Mouse (Mus musculus) left cerebral cortex, postnatal 10 days (tissue): Measurements from ENCODE around the gene Il12rb1. TPM values are rescaled to one million over a fixed set of nuclear protein-coding genes. Genes with fewer than 3 reads are reported as not detected.

Experiments
- DNase-seq, 2 experiments: peaks; one replicate each; pipeline ENCODE4 v3.0.0; 2021 to 2022; ENCODE audit warnings: low spot score in 2 of 2, mixed read lengths in 1 of 2; ENCODE audit errors: extremely low spot score in 1 of 2
- intact Hi-C: fragments of 180-260 bp; cut with DNase I; formaldehyde crosslinking; loops from one replicate; pipeline ENCODE4 v1.15.1; 2025
- total RNA-seq, 2 experiments: library from RNA; stranded (reverse); gene quantifications; 2 replicates each; pipeline ENCODE4 v1.2.3; 2021

Gene Il12rb1
- under 1 TPM; 0.13 to 0.28 TPM for total RNA-seq

DNA sequence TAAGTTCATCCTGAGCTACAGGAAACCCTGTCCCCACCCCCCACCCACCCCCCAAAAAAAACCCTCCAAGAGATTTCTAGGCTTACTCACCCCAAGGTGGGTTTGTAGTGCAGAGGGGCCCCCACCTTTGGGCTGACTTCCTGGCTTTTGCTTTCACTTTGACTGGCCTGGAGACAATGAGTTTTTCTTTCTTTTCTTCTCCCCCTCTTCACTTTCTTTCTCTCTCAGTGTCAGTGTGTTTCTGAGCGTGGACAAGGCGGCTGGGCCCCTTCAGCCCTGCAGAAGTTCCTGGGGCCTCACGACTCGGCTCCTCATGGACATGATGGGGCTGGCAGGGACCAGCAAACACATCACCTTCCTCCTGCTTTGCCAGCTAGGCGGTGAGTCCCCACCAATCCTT is at the start of gene Il12rb1:
Il12rb1 (plus strand) TSS at position 211 of the 400 bp plus-strand sequence.
- intact Hi-C loops, result no loop called here
- DNase-seq, result no peak

DNA sequence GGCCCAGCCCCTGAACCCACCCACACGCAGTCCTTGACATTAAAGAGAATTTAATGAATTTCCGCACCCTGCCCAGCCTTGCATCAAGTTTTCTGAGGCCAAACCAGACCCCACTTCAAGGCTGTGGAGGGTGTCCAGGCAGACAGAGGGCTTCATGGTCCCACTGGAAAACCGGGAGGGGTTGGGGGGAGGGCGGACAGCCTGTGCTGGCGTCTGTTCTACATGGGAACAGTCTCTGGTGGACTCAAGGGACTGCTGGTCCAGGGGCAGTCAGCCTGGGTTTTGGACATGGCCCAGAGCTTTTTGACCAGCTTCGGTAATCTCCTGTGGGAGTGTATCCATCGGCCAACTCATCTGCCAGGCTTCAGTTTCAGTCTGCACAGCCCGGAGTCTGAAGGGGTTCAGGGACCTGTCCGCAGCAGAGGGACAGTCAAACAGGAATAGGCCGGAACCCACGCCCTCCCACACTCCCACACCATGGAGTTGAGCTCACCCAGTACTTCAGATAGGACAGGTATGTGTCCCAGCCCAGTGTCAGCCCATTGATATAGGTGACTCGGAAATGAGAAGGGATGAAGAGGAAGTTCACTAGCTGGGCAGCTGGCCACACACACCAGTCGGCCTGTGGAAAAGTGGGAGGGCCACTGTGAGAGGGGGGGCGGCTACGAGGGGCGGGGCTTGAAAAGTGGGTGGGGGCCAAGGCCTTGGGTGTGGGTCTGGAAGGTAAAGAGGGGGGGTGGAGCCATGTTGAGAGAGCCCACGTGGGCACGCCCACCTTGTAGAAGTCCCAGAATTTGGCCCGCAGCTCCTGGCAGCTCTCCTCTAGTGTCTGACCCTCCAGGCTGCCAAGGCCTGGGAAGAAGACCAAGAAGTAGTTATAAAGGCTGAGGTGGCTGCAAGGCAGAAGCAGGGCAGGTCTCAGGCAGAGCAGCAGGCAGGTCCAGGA is 49.4 kb upstream of the Il12rb1 start:
- peak in 1 of 2 experiments; percentile 56 for DNase-seq
- intact Hi-C loops, result no loop called here

DNA sequence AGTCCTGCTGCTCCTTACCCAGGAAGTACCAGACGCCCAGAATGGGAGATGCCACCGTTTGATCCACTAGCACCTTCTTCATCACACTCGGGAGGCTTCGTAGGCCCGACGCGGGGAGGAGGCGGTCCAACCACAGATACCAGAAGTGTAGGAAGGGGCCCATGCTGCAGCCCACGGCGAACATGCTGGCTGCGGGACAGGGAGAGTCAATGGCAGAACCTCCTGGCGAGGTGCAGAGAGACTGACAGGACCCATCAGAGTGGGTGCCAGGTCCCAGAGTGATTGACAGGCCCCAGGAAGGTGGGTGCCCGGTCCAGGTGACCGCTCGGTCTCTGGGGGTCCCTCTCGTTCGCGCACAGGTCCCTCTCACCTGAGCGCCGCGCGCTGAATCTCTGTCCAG is 47.9 kb upstream of the Il12rb1 start:
- intact Hi-C loops, result loop anchor here (5.0 kb wide), 1 partner anchor 82 kb away; no protein-coding TSS in a partner anchor
- DNase-seq, result no peak

DNA sequence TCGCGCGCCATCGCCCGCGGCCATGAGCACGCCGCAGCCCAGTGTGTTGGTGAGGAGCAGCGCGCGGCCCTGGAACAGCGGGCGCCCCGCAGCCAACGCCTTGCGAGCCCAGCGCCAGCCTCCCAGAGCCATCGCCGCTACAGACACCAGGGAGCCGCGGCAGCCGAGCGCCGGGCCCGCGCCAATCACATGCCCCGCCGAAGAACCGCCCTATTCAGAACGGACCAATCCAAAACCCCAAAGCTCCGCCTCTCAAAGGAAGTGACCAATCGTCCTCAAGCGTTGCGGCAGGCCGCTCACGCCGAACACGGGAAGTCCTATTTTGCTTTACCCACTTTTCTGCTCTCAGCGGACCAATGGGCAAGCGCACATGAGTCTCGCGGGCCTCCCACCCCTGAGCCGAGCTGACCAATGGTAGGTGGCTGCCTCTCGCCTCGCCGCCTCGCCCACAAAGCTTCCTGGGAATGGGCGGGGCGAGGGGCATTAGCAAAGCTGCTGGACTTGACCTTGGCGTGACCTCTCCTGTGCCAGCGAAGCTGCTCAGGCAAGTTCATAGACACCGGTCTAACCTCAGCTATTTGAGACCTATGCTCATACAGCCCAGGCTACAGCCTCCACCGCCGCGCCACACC is 47.4 kb upstream of the Il12rb1 start, which contains the start of gene Mpv17l2:
Mpv17l2 (minus strand) TSS at position 172 of the 632 bp plus-strand sequence.
- peak; percentile 96 to 99 for DNase-seq
- intact Hi-C loops, result loop anchor here (5.0 kb wide), 1 partner anchor 81 kb away; no protein-coding TSS in a partner anchor

DNA sequence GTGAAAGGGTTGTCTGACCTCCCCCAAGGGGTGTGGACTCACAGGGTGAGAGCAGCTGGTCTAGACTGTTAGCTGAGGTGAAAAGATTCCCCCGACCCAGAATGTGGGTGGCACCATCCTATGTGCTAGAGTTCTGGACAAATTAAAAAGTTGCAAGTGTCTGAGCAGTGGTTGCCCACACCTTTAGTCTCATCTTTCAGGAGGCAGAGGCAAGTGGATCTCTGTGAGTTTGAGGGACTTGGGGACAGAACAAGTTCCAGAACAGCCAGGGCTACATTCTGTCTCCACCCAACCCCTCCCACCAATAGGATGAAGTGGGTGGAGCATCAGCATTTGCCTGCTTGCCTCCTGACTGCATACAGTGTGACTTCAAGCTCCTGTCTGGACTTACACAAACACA is 46.1 kb upstream of the Il12rb1 start:
- no peak for DNase-seq
- intact Hi-C loops, result loop anchor here (5.0 kb wide), 1 partner anchor 80 kb away; no protein-coding TSS in a partner anchor

DNA sequence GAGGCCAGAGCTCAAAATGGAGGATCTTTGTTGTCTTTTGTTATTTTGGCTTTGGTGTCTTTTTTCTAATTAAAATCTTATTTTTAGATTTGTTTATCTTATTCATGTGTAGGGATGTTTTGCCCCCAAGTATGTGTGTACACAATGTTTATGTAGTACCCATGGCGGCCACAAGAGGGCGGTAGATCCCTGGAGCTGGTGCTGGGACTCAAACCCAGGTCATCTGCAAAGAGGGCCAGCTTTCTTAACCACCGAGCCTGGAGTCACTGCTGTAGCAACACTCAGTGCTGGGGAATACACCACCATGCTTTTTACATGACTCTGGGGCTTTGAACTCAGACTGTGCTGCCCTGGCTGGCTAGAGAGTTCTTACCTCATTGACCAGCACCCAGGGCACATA is 44.9 kb upstream of the Il12rb1 start:
- DNase-seq, result no peak
- intact Hi-C loops, result loop anchor here (5.0 kb wide), 1 partner anchor 79 kb away; no protein-coding TSS in a partner anchor

DNA sequence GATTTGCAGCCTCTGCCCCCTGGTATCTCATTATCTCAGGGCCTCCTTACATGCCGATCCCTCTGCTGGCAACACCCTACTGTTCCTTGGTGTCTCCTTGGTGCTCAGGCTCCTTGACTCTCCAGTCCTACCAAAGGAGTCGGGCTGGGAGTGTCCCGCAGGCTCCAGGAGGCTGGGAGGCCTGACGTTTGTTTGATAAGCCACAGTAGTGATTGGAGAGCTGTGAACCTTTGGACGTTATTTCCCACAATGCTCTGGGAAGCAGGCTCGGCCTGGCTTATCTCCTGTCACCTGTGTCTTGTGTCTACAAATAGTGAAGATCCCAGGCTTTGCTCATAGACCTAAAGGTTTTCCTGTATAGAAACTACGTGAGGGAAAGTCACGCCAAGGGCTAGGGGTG is 44.2 kb upstream of the Il12rb1 start:
- no peak for DNase-seq
- intact Hi-C loops, result loop anchor here (5.0 kb wide), 1 partner anchor 78 kb away; no protein-coding TSS in a partner anchor

DNA sequence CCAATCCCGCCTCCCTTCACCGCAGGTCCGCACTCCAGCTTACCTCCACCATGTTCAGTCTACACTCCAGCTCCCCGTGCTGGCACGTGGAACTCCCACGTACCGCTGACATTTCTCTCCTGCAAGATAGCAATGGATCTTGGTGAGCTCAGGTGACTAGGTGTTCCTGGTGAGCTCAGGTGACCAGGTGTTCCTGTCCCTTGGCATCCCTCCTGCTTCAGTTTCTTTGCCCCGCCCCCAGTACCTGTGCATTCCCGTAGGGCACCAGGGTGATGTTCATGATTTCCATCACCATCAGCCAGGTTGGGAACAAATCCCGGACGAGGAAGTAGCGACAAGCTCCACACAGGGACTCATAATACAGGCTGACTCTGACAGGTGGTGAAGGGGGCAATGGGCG is 43.6 kb upstream of the Il12rb1 start:
- intact Hi-C loops, result loop anchor here (5.0 kb wide), 1 partner anchor 78 kb away; no protein-coding TSS in a partner anchor
- no peak for DNase-seq

DNA sequence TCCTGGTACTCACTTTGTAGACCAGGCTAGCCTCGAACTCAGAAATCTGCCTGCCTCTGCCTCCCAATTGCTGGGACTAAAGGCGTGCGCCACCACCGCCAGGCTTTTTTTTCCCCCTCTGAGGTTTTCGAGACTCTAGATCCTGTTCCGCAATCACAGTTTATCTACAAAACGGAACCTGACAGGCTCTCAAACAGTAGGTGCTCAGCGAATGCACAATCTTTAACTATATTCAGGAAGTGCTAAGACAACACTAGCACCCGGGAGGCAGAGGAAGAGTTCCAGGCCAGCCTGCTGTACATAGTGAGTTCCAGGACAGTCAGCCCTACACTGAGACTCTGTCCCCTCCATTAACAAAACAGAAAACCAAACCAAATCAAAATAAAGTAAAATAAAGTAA is 42.9 kb upstream of the Il12rb1 start:
- intact Hi-C loops, result no loop called here

DNA sequence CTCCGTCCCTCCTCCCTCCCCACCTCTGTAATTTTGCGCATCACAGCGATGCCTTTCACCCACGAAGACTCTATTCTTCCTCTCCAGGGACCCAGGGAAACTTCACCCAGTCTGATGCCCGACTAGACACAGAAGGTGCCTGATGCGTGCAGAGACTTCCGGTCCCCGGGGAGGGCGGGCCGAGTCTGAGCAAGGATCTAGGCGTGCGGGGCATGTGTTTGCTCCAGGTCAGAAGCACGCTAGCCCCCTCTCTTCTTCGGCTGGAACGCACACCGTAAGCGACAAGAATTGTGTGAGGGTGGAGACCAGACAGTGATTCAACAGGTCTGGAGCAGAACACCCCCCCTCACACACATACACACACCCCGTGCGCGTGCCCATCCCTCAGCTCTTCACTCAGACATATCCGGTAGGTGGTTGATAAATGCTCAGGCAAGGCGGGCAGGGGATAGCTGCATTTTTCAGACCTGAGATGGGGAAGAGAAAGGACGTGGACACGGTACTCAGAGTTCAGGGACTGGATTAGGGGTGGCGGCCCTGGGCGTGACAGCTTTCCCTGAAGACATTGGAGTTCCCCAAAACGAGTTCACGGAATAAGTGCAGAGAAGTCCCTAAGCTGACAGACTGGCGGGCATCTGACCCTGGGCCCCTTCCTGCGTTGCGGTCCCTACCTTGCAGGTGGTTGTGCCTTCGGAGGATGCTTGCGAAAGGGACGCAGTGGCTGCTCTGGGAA is 42.2 kb upstream of the Il12rb1 start:
- no peak for DNase-seq
- intact Hi-C loops, result no loop called here

More for the DNA sequence above, 42.9 kb upstream of the Il12rb1 start:
- no peak for DNase-seq

DNA sequence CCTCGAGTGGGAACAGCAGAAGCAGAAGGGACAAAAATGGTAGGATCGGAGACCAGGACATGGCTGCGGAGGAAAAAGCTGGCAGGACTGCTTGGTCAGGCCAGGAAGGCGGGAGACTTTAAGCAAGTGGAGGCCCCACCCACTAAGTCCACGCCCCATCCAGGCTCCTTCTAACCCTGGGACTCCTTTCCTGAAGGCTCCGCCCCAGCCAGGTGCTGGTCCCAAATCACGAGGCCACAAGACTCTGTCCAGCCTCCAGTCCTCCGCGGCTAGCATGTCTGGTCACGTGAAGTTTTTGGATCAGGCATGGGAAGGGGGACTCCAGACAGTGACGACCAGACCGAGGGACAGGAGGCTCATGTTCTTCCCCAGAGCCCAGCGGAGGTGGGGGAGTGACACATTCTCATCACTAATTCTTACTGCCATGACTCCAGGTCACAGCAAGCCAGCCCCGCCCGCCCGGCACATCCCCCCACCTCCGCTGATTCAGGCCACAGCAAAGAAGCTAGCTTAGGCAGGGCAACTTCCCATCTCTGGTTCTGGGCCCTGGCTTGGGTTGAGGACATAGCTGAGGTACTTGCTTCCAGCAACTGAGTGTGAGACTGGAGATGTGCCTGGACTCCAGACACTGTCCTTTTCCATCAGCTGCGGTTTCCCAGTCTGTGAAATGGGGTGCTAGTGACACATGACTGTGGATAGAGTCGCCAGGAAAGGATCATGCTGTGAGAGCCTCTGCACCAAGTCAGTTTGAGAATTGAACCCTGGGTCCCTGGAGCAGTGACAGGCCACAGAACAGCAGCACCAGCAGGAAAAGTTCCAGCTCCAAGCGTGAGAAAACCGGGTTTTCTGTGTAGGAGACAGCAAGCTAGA is 41.4 kb upstream of the Il12rb1 start:
- intact Hi-C loops, result no loop called here
- peak in 1 of 2 experiments; percentile 76 for DNase-seq

DNA sequence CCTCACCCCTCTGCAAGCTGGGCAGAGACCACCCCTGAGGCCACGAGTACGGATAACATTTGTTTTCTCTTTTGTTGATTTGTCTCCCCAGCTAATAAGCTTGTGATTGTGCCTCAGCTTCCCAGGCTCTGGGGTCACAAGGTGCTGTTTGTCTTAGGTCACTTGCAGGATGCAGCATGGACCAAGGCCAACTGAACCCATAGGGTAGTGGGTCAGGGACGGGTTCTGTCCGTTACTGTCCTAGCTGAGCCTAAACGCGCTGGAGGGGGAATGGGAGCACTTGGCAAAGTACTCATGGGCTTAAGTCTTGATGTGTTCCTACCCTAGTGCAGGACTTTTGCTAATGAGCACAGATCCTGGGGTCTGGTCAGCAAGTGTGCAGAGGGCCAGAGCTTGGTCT is 40.7 kb upstream of the Il12rb1 start:
- no peak for DNase-seq
- intact Hi-C loops, result no loop called here

DNA sequence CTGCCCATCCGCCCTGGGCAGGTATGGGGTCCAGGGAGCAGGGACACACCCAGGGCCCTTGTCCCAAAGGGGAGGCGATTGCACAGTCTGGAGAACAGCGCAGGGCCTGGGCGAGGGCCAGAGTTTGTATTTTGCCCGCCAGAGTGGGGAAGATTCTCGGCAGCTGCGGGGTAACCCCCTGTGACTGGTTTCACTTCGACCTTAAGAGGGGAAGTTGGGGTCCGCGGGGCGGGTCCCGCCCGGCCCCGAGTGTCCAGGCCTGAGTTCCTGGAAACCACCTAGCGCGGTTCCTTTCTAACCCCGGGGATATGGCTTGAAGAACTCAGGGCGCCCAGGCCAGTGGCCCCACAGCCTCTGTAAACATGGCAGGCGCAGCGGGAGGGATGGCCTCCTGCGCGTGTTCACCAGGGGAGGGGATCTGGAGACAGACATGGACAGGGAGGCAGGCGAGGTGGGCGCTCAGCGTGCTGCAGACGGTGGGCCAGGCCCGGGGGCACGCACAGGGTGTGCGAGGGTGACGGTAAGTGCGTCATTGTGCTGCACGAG is 39.9 kb upstream of the Il12rb1 start:
- intact Hi-C loops, result no loop called here
- DNase-seq, result peak in 1 of 2 experiments; percentile 63

DNA sequence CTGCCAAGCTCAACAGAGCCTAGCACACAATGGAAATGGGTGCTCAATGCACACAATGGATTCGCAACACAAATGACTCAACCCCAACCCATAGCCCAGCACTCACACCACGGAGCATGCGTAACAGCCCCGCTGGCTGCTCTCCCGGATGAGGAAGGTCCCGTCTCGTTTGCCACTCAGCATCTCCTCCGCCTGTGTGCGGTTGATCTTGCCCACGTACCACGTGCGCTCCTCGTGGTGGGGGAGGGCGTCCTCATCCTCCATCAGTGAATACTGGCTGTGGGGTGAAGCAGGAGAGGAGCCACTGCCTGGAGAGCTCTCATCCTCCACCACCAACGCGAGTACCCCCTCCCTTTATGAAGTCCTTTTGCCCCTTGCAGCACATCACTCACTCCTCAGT is 39.3 kb upstream of the Il12rb1 start:
- peak in 1 of 2 experiments; percentile 63 for DNase-seq
- intact Hi-C loops, result no loop called here

DNA sequence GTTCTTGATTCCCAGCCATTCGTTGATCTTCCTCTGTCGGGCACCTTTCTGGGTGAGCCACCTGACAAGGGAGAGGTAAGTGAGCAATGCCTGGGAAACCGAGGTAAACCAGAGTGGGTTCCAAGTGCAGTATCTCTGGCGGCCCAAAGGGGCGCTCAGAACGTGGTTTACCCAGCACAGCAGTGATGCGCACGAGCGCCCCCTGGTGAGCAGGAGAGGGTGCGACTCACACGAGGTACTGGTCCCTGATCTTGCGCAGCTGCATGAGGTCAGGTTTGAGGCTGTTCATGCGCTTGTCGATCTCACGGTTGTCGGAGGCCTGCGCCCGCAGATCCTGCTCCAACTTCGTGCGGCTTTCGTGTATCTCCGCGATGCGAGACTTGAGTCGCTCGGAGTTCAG is 38.9 kb upstream of the Il12rb1 start:
- peak; percentile 91 to 96 for DNase-seq
- intact Hi-C loops, result no loop called here

DNA sequence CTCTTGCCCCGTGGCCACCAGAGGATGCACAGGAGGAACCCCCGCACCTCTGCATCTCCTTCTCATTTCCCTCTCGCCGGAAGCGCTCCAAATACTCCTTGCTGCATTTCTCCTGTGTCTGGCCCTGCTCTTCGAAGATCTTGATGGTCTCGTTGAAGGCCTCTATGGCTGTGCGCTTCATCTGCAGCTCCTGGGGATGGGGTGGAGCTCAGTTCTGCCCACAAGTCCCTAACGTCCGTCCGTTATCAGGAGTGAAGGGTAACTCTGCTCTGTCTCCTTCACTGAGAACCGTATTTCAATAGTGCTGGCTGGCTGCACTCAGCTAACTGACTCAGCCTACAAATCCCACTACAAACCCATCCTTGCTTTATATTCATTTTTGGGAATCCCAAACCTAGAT is 38.4 kb upstream of the Il12rb1 start:
- DNase-seq, result no peak
- intact Hi-C loops, result no loop called here

DNA sequence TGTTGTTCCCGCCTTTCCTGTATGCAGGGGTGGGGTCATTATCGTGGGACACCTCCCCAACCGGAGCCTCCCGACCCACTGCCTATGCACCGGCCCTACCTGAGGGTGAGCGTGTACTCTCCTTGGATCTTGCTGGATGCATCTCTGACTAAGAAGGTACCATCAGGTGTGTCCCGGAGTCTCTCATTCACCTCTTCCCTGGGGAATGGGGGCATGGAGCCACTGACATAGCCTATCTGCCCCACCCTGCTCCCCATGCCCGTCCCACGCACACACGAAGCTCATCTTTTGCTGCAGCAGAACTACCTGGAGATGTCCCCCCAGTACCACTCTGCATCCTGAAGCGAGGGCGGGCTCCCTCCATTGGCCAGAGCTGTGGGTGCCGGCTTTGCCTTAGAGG is 37.5 kb upstream of the Il12rb1 start:
- no peak for DNase-seq
- intact Hi-C loops, result no loop called here

DNA sequence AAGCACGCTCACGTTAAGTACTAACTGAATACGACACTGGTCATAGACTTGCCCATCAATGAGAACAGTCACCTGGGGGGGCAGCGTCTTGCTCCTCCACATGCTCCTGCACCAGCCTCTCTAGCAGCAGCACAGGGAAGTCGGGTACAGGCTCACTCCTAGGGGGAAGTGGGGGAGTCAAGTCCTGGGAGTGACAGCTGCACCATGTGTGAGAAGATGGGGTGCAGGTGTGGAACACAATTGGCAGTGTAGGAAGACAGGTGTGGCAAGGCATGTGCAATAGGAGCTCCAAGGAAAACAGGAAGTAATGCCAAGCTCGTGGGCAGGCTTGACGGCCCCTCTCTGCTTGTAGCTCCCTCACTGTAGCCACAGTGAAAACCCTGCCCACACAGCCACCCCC is 37.0 kb upstream of the Il12rb1 start:
- intact Hi-C loops, result no loop called here

More for the DNA sequence above, 37.0 kb upstream of the Il12rb1 start:
- DNase-seq, result no peak
